Mouse (Mus musculus) neutrophil, adult 65 days (primary cell): Measurements from ENCODE around the gene Plek2. TPM values are rescaled to one million over a fixed set of nuclear protein-coding genes. Genes with fewer than 3 reads are reported as not detected.

ENCODE experiments used
- total RNA-seq: library from RNA; stranded (reverse); gene quantifications from 2 replicates; pipeline ENCODE4 v1.2.4, GENCODE M21; 2023

Gene Plek2
- total RNA-seq = not detected in 2 replicates

DNA sequence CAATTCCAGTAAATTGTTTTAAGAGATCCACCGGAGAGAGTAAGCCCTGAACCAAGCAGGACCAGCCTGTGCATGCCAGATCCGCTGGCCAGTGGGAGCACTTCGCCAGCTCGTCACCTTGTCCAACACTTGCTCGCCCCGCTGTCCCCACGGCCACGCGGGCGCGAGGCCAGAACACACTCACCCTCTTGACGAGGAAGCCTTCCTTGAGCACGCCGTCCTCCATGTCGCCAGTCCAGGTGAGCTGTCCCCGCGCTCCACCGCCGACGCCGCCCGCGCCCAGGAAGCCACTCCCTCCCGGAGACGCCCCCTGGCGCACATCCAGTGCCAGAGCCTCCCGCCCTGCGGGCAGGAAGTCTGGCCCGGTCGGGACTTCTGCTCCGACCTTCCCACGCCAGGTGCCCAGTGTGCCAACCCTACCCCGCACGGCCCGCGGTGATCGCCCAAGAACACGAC is at the start of gene Plek2:
Plek2 (minus strand) TSS at position 258 of the 456 bp plus-strand sequence.

DNA sequence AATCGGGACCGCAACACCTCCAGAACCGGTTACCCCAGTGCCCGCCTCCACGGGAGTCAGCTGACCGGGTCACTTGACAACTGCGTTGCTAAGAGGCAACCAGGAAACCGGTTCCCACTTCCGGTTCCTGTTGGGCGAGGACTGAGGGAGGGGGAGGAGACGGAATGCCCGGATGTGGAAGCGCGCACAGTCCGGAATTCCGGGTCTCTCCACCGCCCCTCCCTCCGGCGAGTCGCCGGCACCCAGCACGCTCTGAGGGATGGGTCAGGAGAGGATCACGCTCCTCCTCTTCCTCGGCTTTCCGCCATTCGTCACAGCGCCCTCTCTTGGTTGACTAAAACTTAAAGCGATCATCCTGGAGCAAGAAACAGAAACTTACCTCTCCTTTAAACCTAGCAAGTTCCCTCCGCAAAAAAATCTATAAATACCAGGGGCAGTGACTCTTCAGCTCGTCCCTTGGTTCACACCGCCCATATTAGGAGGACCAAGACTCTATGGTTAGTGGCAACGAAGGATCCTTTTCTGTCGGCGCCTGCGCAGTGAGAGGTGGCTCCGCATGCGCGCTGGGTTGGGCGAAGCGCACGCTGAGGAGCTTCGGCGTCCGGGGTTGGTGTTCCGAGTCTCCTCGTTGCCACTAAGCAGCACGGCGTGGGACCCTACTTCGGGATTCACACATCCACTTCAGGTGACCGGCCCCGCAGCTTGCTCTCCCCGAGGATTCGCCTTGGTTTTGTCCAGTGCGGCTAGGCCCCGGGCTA is 45.1 kb downstream of the Plek2 start, which contains the start of the genes Atp6v1d and Eif2s1:
Atp6v1d (minus strand) TSS at position 143 of the 758 bp plus-strand sequence.
Eif2s1 (plus strand) TSS at position 324 of the 758 bp plus-strand sequence.

Other genes with a start within 250 kb of the Plek2 start
- not detected in 2 replicates for gene Fam71d, start 215.4 kb downstream of the Plek2 start, total RNA-seq
- 12.4 and 13.8 TPM in 2 replicates for gene Mpp5, start 158.1 kb downstream of the Plek2 start, total RNA-seq
- gene Atp6v1d, start 45.3 kb downstream of the Plek2 start, total RNA-seq = 112 and 139 TPM in 2 replicates
- 22.7 and 34.5 TPM in 2 replicates for gene Eif2s1, start 45.1 kb downstream of the Plek2 start, total RNA-seq
- gene Tmem229b, start 100.7 kb upstream of the Plek2 start, total RNA-seq = 18.0 and 20.5 TPM in 2 replicates
- 0.09 and 0.32 TPM in 2 replicates for gene Plekhh1, start 122.2 kb upstream of the Plek2 start, total RNA-seq
- gene Pigh, start 182.7 kb upstream of the Plek2 start, total RNA-seq = 3.0 and 3.8 TPM in 2 replicates
- gene Arg2, start 223.8 kb upstream of the Plek2 start, total RNA-seq = 53.4 and 70.4 TPM in 2 replicates